Mouse (Mus musculus): Measurements from ENCODE around the gene Camsap3.

DNA sequence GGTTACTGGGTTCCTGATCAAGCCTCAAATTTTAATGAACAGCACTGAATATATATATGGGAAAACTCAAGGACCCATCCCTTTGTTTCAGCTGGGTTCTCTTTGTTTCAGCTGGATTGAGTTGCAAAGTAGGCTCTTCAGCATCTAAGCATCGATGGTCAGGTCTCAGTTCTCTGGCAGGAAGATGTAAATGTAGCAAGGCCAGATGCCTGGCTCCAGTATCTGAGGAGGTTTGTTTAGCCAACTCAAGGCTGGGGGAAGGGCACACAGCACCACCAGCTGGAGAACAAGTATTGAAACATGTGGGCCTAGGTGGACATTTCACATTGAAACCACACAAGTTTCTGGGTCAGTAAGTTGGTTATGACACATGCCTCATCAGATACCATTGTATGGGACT, 34.9 kb upstream of the Camsap3 start:
- no peak for TF ChIP-seq BHLHE40 (IDR thresholded peaks at IDR 0.05; ENCODE audit: borderline replicate concordance, low read depth, low read length)
- no peak for TF ChIP-seq SIN3A (IDR thresholded peaks at IDR 0.05; ENCODE audit: low read length)
- TF ChIP-seq POLR2A (IDR thresholded peaks at IDR 0.05; ENCODE audit: control insufficient read depth in 1 of 2, insufficient read depth in 1 of 2, low read depth in 1 of 2, low read length in 2 of 2, poor library complexity in 1 of 2) = no peak
- TF ChIP-seq ZC3H11A (IDR thresholded peaks at IDR 0.05; ENCODE audit: low read depth, low read length) = no peak
- no peak for TF ChIP-seq HCFC1 (IDR thresholded peaks at IDR 0.05; ENCODE audit: low read depth, low read length)
- no peak for TF ChIP-seq ZNF384 (IDR thresholded peaks at IDR 0.05; ENCODE audit: low read depth, low read length)
- TF ChIP-seq MXI1 (IDR thresholded peaks at IDR 0.05; ENCODE audit: low read depth, low read length) = no peak
- no peak for TF ChIP-seq MEF2A (IDR thresholded peaks at IDR 0.05; ENCODE audit: extremely low read depth, insufficient replicate concordance, low read depth, low read length, poor library complexity, severe bottlenecking)
- no peak for TF ChIP-seq MAX (IDR thresholded peaks at IDR 0.05; ENCODE audit: low read length)
- TF ChIP-seq TAL1 (IDR thresholded peaks at IDR 0.05; ENCODE audit: low read length) = no peak
